8 mouse cellular contexts compared by ENCODE assay signal in genomic region chr15:26309291-26309931, GRCm38 (mm10). TPM values are rescaled to one million over a fixed set of nuclear protein-coding genes. Genes with fewer than 3 reads are reported as not detected.
DNase-seq lines count a peak whose midpoint lies in the region; ATAC-seq lines count a peak whose summit lies in the region.

No protein-coding gene starts in this region.

- peak overlapping the region; percentile 75 for H3K27ac ChIP-seq in midbrain, embryonic 10.5 days (replicated peaks)
- H3K27ac ChIP-seq in stomach, embryonic 14.5 days (ENCODE audit: low read length): no peak overlapping the region

- under 1% methylated on average over 61 of the region's 62 CpGs for WGBS in midbrain, embryonic 10.5 days
- 1% methylated on average over 61 of the region's 62 CpGs for WGBS in stomach, embryonic 14.5 days

- H3K4me3 ChIP-seq in midbrain, embryonic 10.5 days: peak overlapping the region; percentile 80
- H3K4me3 ChIP-seq in stomach, embryonic 14.5 days (ENCODE audit: low read depth, low read length): peak overlapping the region; percentile 57

- peaks cover 22% of the 10 kb centered on the region for H3K27me3 ChIP-seq in midbrain, embryonic 10.5 days (ENCODE audit: low read depth, poor library complexity, severe bottlenecking)
- H3K27me3 ChIP-seq in stomach, embryonic 14.5 days (ENCODE audit: control insufficient read depth, insufficient read depth, low read length): 0 out of 2 replicates have a peak, but pooled peaks cover 7% of the 10 kb centered on the region

- DNase-seq in layer of hippocampus, adult 11-12 months (ENCODE audit: low spot score): peak; percentile 12
- DNase-seq in layer of hippocampus, adult 9-10 months (ENCODE audit: low spot score): no peak
- DNase-seq in cerebellum, adult 9-11 months: peak; percentile 10
- peak; percentile 6 to 35 for DNase-seq in frontal cortex, postnatal 14 days (ENCODE audit: low spot score in 2 of 2)
- peak; percentile 75 for DNase-seq in hindlimb bud, embryonic 11.5 days (ENCODE audit: extremely low spot score, low read depth, low spot score)
- DNase-seq in left cerebral cortex, postnatal 25 days (ENCODE audit: low spot score in 2 of 2): peak; percentile 43 to 57
- peak; percentile 81 for DNase-seq in midbrain, embryonic 10.5 days (ENCODE audit: low spot score)

- H3K4me2 ChIP-seq in stomach, embryonic 14.5 days (replicated peaks; ENCODE audit: low read depth, low read length): peak overlapping the region; percentile 96

- peak; percentile 66; the same call in 1 of the 2 replicates for ATAC-seq in stomach, embryonic 14.5 days (ENCODE audit: insufficient number of reproducible peaks, insufficient read depth, low FRiP score, low read depth)

- no peaks in the 10 kb centered on the region for H3K9me3 ChIP-seq in midbrain, embryonic 10.5 days (replicated peaks)
- no peaks in the 10 kb centered on the region for H3K9me3 ChIP-seq in stomach, embryonic 14.5 days (ENCODE audit: control insufficient read depth, low read depth, low read length)

- no peaks in the 10 kb centered on the region for H3K36me3 ChIP-seq in midbrain, embryonic 10.5 days
- no peaks in the 10 kb centered on the region for H3K36me3 ChIP-seq in stomach, embryonic 14.5 days (ENCODE audit: control insufficient read depth, insufficient read depth, low read length)

- H3K4me1 ChIP-seq in midbrain, embryonic 10.5 days: peaks cover 20% of the 10 kb centered on the region
- 0 out of 2 replicates have a peak, but pooled peaks cover 6% of the 10 kb centered on the region for H3K4me1 ChIP-seq in stomach, embryonic 14.5 days (ENCODE audit: control insufficient read depth, insufficient read depth, low read length)

- no peak overlapping the region for H3K9ac ChIP-seq in stomach, embryonic 14.5 days (replicated peaks; ENCODE audit: low read depth, low read length)

- intact Hi-C loops in left cerebral cortex, postnatal 25 days (cut with DNase I): loop anchor here (5.0 kb wide), 1 partner anchor 297 kb away; no protein-coding TSS in a partner anchor

RNA-seq across cellular contexts. Expression of gene March11, which starts 0.6 kb away (rescaled TPM):
- total RNA-seq in left cerebral cortex, postnatal 25 days (2021): 10 to 100 TPM; 10.8 to 11.0 TPM
- 0.65 and 0.91 TPM in 2 replicates for polyA plus RNA-seq in midbrain, embryonic 10.5 days (2016; fragmentation: Nextera tagmentation; extraction: Ambion mirVana)
- polyA plus RNA-seq in stomach, embryonic 14.5 days (2014; fragmentation: Nextera tagmentation; extraction: Ambion mirVana): 0.26 TPM in 1 of 2 replicates, not detected in the other
